Mouse (Mus musculus) lung, postnatal 0 days (tissue): ENCODE results near the gene Mov10. TPM values are rescaled to one million over a fixed set of nuclear protein-coding genes. Genes with fewer than 3 reads are reported as not detected.
A peak's percentile ranks its signal among the peaks of the same experiment; 100 is the strongest.
"Not testable (repeated sequence)": the region's sequence is repeated elsewhere in the genome, so short reads cannot be mapped to it uniquely, and the experiment has no call there.

ENCODE experiments used
- ATAC-seq: fragments of 200-750 bp; cut with Nextera tagmentation; 2 replicates; pipeline ENCODE4 v1.8.0; 2017; ENCODE audit warnings: moderate library complexity
- DNase-seq: peaks from one replicate; pipeline ENCODE4 v3.0.0-alpha.2; 2016; ENCODE audit warnings: low spot score
- H3K27ac ChIP-seq: fragments of 300-500 bp; sonication (generic); 2 replicates; pipeline ENCODE4 v1.5.1; 2014; ENCODE audit warnings: antibody characterized with exemption, mild to moderate bottlenecking, low read length, mixed read lengths
- H3K27me3 ChIP-seq: fragments of 300-500 bp; sonication (generic); replicated peaks from 2 replicates; pipeline ENCODE4 v1.6.1; 2014; ENCODE audit warnings: low read length, mixed read lengths; ENCODE audit not compliant: insufficient read depth
- H3K36me3 ChIP-seq: fragments of 300-500 bp; sonication (generic); 2 replicates; pipeline ENCODE4 v1.6.1; 2014; ENCODE audit warnings: low read length, mixed read lengths; ENCODE audit not compliant: insufficient read depth
- H3K4me1 ChIP-seq: fragments of 300-500 bp; sonication (generic); 2 replicates; pipeline ENCODE4 v1.6.1; 2014; ENCODE audit warnings: antibody characterized with exemption, low read depth, low read length, mixed read lengths; ENCODE audit not compliant: insufficient read depth
- H3K4me2 ChIP-seq: fragments of 300-500 bp; sonication (generic); replicated peaks from 2 replicates; pipeline ENCODE4 v1.6.1; 2014; ENCODE audit warnings: low read depth, mild to moderate bottlenecking, low read length, moderate library complexity, mixed read lengths
- H3K4me3 ChIP-seq: fragments of 300-500 bp; sonication (generic); 2 replicates; pipeline ENCODE4 v1.5.1; 2014; ENCODE audit warnings: low read depth, low read length
- H3K9ac ChIP-seq: fragments of 300-500 bp; sonication (generic); replicated peaks from 2 replicates; pipeline ENCODE4 v1.6.1; 2014; ENCODE audit warnings: low read depth, mild to moderate bottlenecking
- H3K9me3 ChIP-seq: fragments of 300-500 bp; sonication (generic); 2 replicates; pipeline ENCODE4 v1.6.1; 2016; ENCODE audit warnings: low read length, mixed read lengths
- CTCF ChIP-seq: IDR thresholded peaks from 2 replicates; pipeline ENCODE4 v1.5.1; 2016; ENCODE audit warnings: antibody characterized with exemption, mild to moderate bottlenecking
- EP300 ChIP-seq: IDR thresholded peaks from 2 replicates; pipeline ENCODE4 v1.6.1; 2016; ENCODE audit warnings: antibody characterized with exemption, mild to moderate bottlenecking, control low read depth
- WGBS: fragments of 180-500 bp; shearing (Covaris S2); extraction: QIAGEN DNeasy Blood & Tissue Kit; methylation state at CpG from one replicate; pipeline ENCODE4 v1.1.7; 2014; 5-methylcytosine and 5-hydroxymethylcytosine counted together
- polyA plus RNA-seq: library from polyadenylated mRNA; unstranded; fragments of >200 nt; fragmentation: Nextera tagmentation; extraction: Ambion mirVana; gene quantifications from 2 replicates; pipeline ENCODE4 v1.2.1, GENCODE M21; 2015

The Mov10 gene
- polyA plus RNA-seq, 1 experiment from 2014 or later = 22.2 TPM

- Histone ChIP-seq H3K4me1 (peaks cover 7% of the 10 kb centered on the region; the same call in 1 of the 2 replicates), H3K36me3 (no peaks in the 10 kb centered on the region), H3K9ac (no peak overlapping the region), H3K9me3 (no peaks in the 10 kb centered on the region), H3K27ac (no peak overlapping the region), H3K4me2 (no peak overlapping the region), H3K4me3 (no peak overlapping the region), H3K27me3 (no peaks in the 10 kb centered on the region)
- ATAC-seq = no peak
- no peak for DNase-seq
- WGBS = 100% methylated on average over 1 of the region's 1 CpGs
- TF ChIP-seq EP300 (no peak), CTCF (no peak)
These were observed 3.6 kb downstream of the Mov10 start for GRCm38 (mm10) chr3:104814746-104815145.

DNA sequence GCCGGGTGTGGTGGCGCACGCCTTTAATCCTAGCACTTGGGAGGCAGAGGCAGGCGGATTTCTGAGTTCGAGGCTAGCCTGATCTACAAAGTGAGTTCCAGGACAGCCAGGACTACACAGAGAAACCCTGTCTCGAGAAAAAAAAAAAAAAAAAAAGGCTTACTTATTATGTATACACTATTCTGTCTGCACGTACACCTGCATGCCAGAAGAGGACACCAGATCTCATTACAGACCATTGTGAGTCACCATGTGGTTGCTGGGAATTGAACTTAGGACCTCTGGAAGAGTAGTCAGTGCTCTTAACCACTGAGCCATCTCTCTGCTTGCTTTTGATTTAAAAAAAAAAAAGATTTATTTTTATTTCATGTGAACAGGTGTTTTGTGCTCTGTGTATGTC lies 5.1 kb downstream of the Mov10 start:
- H3K9me3 ChIP-seq, ATAC-seq, DNase-seq, H3K27ac ChIP-seq, H3K4me2 ChIP-seq, H3K4me3 ChIP-seq, H3K4me1 ChIP-seq, H3K9ac ChIP-seq, H3K27me3 ChIP-seq, H3K36me3 ChIP-seq: not testable (repeated sequence)
- WGBS = 88% methylated on average over 7 of the region's 7 CpGs

DNA sequence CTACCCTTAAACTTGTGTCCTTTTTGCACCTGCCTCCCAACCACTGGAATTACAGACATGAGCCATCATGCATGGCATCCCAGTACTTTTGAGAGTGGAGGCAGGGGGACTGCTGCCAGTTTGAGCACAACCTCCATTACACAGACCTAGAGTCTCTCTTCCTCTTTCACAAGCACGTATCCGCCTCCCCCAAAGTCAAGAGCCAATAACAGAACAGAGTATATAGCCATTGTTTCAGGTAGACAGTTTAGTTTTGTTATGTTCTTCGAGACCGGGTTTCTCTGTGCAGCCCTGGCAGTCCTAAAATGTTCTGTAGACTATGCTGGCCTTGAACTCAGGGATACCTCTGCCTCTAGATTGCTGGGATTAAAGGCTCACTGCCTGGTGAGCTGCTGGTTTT lies 6.1 kb downstream of the Mov10 start:
- Histone ChIP-seq H3K27me3 (no peaks in the 10 kb centered on the region), H3K36me3 (no peaks in the 10 kb centered on the region), H3K4me2 (no peak overlapping the region), H3K4me3 (no peak overlapping the region), H3K9ac (no peak overlapping the region), H3K4me1 (peaks cover 7% of the 10 kb centered on the region; the same call in 1 of the 2 replicates), H3K27ac (no peak overlapping the region), H3K9me3 (no peaks in the 10 kb centered on the region)
- 77% methylated on average over 4 of the region's 4 CpGs for WGBS
- ATAC-seq (no peak), DNase-seq (no peak)
- TF ChIP-seq EP300 = no peak
- no peak for TF ChIP-seq CTCF

DNA sequence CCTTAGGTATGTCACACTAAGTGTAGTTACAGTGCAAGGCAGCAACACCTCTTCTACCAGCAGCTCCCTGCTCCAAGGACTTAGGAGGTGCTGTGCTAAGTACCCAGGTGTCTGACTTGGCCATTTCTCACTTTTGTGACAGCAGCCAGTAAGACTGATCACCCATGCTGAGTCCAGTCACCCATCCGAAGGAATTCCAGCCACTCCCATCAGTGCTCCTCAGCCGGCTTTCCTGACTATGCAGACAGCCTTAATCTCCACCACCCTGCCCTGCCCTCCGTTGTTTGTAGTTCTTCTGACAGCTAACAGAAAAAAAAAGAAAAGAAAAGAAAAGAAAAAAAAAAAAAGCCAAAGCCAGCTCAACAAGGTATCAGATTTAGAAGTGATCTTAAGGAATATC lies 6.6 kb downstream of the Mov10 start:
- ATAC-seq = peak; percentile 38; the same call in 1 of the 2 replicates
- 27% methylated on average over 3 of the region's 3 CpGs for WGBS
- Histone ChIP-seq H3K27ac (no peak overlapping the region), H3K36me3 (no peaks in the 10 kb centered on the region), H3K9ac (no peak overlapping the region), H3K9me3 (no peaks in the 10 kb centered on the region), H3K4me3 (no peak overlapping the region), H3K4me2 (no peak overlapping the region), H3K4me1 (peaks cover 3% of the 10 kb centered on the region; the same call in 1 of the 2 replicates), H3K27me3 (no peaks in the 10 kb centered on the region)
- DNase-seq = no peak
- TF ChIP-seq EP300 = no peak
- TF ChIP-seq CTCF = no peak

- Histone ChIP-seq H3K27ac (no peak overlapping the region), H3K4me1 (no peaks in the 10 kb centered on the region), H3K4me2 (no peak overlapping the region), H3K9ac (no peak overlapping the region), H3K9me3 (no peaks in the 10 kb centered on the region), H3K27me3 (no peaks in the 10 kb centered on the region), H3K36me3 (peaks cover 5% of the 10 kb centered on the region), H3K4me3 (no peak overlapping the region)
- DNase-seq (no peak), ATAC-seq (peak; percentile 68)
- 47% methylated on average over 9 of the region's 9 CpGs for WGBS
- TF ChIP-seq CTCF (no peak), EP300 (no peak)
These were observed 12.8 kb downstream of the Mov10 start for GRCm38 (mm10) chr3:104805539-104805938.

DNA sequence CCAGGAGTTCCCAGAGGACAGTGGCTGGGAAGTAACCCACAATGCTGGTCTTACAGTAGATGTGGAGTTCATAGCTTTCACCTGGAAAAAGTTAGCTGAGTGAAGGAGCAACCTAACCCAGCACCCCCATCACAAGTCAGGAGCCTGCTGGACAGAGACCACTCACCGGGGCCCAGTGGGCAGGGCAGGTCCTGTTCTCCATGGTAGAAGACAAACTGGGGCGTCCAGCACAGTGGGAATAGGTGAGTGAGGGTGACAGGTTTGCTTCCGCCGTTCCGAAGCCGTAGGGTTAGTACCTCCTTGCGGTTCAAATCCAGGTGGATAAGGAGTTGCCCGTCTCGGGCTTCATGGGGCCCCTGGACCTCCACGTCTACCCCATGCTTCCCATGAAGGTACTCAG lies 14.1 kb downstream of the Mov10 start:
- H3K9ac ChIP-seq = no peak overlapping the region
- no peak overlapping the region for H3K27ac ChIP-seq
- ATAC-seq = no peak
- WGBS = 93% methylated on average over 10 of the region's 10 CpGs
- H3K9me3 ChIP-seq = no peaks in the 10 kb centered on the region
- H3K4me1 ChIP-seq = no peaks in the 10 kb centered on the region
- TF ChIP-seq EP300 (no peak), CTCF (no peak)
- no peak overlapping the region for H3K4me3 ChIP-seq
- H3K27me3 ChIP-seq = no peaks in the 10 kb centered on the region
- no peak for DNase-seq
- H3K36me3 ChIP-seq = peaks cover 5% of the 10 kb centered on the region
- no peak overlapping the region for H3K4me2 ChIP-seq

DNA sequence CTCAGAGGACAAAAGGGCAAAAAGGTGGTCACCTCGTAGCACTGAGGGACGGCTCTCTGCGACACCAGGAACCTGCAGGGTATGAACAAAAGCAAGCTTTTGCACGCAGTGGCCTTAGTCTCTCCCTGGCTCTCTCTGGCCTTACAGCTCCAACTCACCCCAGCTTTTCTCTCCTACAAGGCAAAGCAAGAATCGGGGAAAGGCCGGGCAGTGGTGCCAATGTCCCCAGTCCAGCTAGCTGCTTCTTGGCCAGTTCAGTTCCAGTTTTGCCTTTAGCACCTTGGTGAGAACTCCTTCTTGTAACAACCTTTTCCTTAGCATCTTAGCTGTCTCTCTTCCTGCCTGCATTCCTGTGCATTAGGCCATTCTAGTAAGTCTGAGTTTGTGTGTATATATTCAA lies 16.9 kb downstream of the Mov10 start:
- Histone ChIP-seq H3K27ac (no peak overlapping the region), H3K9me3 (no peaks in the 10 kb centered on the region), H3K9ac (no peak overlapping the region), H3K27me3 (no peaks in the 10 kb centered on the region), H3K4me2 (no peak overlapping the region), H3K4me1 (no peaks in the 10 kb centered on the region), H3K36me3 (peaks cover 9% of the 10 kb centered on the region), H3K4me3 (no peak overlapping the region)
- WGBS = 92% methylated on average over 6 of the region's 6 CpGs
- TF ChIP-seq EP300 = no peak
- no peak for TF ChIP-seq CTCF
- no peak for ATAC-seq
- no peak for DNase-seq
